Mouse (Mus musculus) stomach, postnatal 0 days (tissue): Measurements from ENCODE around the gene Nectin1.

Experiments used
- CTCF ChIP-seq: IDR thresholded peaks from 2 replicates; pipeline ENCODE4 v1.5.1; 2016; ENCODE audit warnings: antibody characterized with exemption, low read depth, mild to moderate bottlenecking, moderate library complexity
- EP300 ChIP-seq: optimal IDR thresholded peaks from 2 replicates; pipeline ENCODE3; 2016; ENCODE audit warnings: antibody characterized with exemption

- TF ChIP-seq CTCF, result no peak
- no peak for TF ChIP-seq EP300
Measured at GRCm38 (mm10) chr9:43724093-43724492, 19.7 kb upstream of the Nectin1 start.
